In genomic region chr4:46039899-46040298, GRCm38 (mm10) we compare ENCODE assay signal across 8 mouse cellular contexts. TPM values are rescaled to one million over a fixed set of nuclear protein-coding genes. Genes with fewer than 3 reads are reported as not detected.
DNase-seq lines count a peak whose midpoint lies in the region; ATAC-seq and TF ChIP-seq lines count a peak whose summit lies in the region.

No protein-coding gene starts in this region.

- H3K4me3 ChIP-seq in layer of hippocampus, adult 2 months: peak overlapping the region; percentile 83
- peak overlapping the region; percentile 55 for H3K4me3 ChIP-seq in limb, embryonic 11.5 days (ENCODE audit: low read depth, low read length)
- H3K4me3 ChIP-seq in olfactory bulb, adult 2 months (ENCODE audit: insufficient read depth, low read depth, low read length): peak overlapping the region; percentile 80

- no peak overlapping the region for H3K9ac ChIP-seq in limb, embryonic 11.5 days (ENCODE audit: low read length)

- peaks cover 35% of the 10 kb centered on the region for H3K27me3 ChIP-seq in limb, embryonic 11.5 days (ENCODE audit: control insufficient read depth, insufficient read depth, low read length)

- intact Hi-C loops in left cerebral cortex, postnatal 4 days (cut with DNase I): loop anchor here (10.0 kb wide), 1 partner anchor 85 kb away; no protein-coding TSS in a partner anchor

- peak; percentile 50 for ATAC-seq in erythroblast, adult 5-6 weeks (replicated peaks; ENCODE audit: low FRiP score, poor library complexity, severe bottlenecking)
- ATAC-seq in limb, embryonic 11.5 days (ENCODE audit: insufficient number of reproducible peaks, low FRiP score, low TSS enrichment, low read depth): no peak

- H3K4me1 ChIP-seq in limb, embryonic 11.5 days (ENCODE audit: control insufficient read depth, insufficient read depth, low read length): peaks cover 10% of the 10 kb centered on the region; the same call in 1 of the 2 replicates
- H3K4me1 ChIP-seq in olfactory bulb, adult 2 months (ENCODE audit: control insufficient read depth, insufficient read depth, low read length): peaks cover 33% of the 10 kb centered on the region

- peak overlapping the region; percentile 95; the same call in 1 of the 2 replicates for H3K4me2 ChIP-seq in limb, embryonic 11.5 days (ENCODE audit: low read depth, severe bottlenecking)

- DNase-seq in layer of hippocampus, adult 2 months (ENCODE audit: low spot score in 2 of 2): no peak
- no peak for DNase-seq in layer of hippocampus, postnatal 14 days (ENCODE audit: low spot score in 2 of 2)
- no peak for DNase-seq in limb, embryonic 11.5 days (ENCODE audit: low spot score)
- DNase-seq in left cerebral cortex, postnatal 4 days: no peak
- DNase-seq in thymus, postnatal 0 days (ENCODE audit: low spot score): no peak
- no peak for DNase-seq in adrenal gland, postnatal 25 days

- H3K27ac ChIP-seq in layer of hippocampus, adult 2 months: peak overlapping the region; percentile 94
- no peak overlapping the region for H3K27ac ChIP-seq in limb, embryonic 11.5 days (replicated peaks; ENCODE audit: low read depth, low read length)
- peak overlapping the region; percentile 97 for H3K27ac ChIP-seq in olfactory bulb, adult 2 months (ENCODE audit: insufficient read depth, low read depth, low read length)

- 17% methylated on average over 6 of the region's 6 CpGs for WGBS in limb, embryonic 11.5 days
- WGBS in olfactory bulb, adult 2 months: 17% methylated on average over 6 of the region's 6 CpGs

- no peaks in the 10 kb centered on the region for H3K9me3 ChIP-seq in limb, embryonic 11.5 days (ENCODE audit: control insufficient read depth, low read length)

- no peak for TF ChIP-seq POLR2A in olfactory bulb, adult 2 months (IDR thresholded peaks at IDR 0.05; ENCODE audit: insufficient read depth, low read depth, low read length)

- no peak for TF ChIP-seq CTCF in layer of hippocampus, adult 2 months (conservative IDR thresholded peaks at IDR 0.05)
- TF ChIP-seq CTCF in olfactory bulb, adult 2 months (IDR thresholded peaks at IDR 0.05; ENCODE audit: insufficient read depth, low read depth, low read length): no peak

- H3K36me3 ChIP-seq in limb, embryonic 11.5 days (ENCODE audit: control insufficient read depth, insufficient read depth, low read length): no peaks in the 10 kb centered on the region

RNA-seq across cellular contexts. Expression of gene Tmod1, which starts 1.2 kb away (rescaled TPM):
- total RNA-seq in layer of hippocampus, adult 2 months (2021): 10 to 100 TPM; 21.5 to 25.9 TPM
- 10 to 100 TPM; 11.9 to 13.5 TPM for total RNA-seq in layer of hippocampus, postnatal 14 days (2021)
- total RNA-seq in erythroblast, adult 5-6 weeks (2015; ENCODE audit: low replicate concordance): 129 and 139 TPM in 2 replicates
- 146 and 185 TPM in 2 replicates for total RNA-seq in erythroblast, adult 5-6 weeks (2017; ENCODE audit: low replicate concordance)
- polyA plus RNA-seq in limb, embryonic 11.5 days (2014; fragmentation: Nextera tagmentation; extraction: Ambion mirVana): 2.1 and 3.5 TPM in 2 replicates
- not detected in 2 replicates for polyA plus RNA-seq in olfactory bulb, adult 2 months (2012; ENCODE audit: insufficient read depth, insufficient read length, low replicate concordance, missing spikeins)
- 1 to 10 TPM; 2.4 to 3.4 TPM for total RNA-seq in left cerebral cortex, postnatal 4 days (2021)
- 0.98 and 1.8 TPM in 2 replicates for polyA plus RNA-seq in thymus, postnatal 0 days (2015; fragmentation: Nextera tagmentation; extraction: Ambion mirVana)
- 2.1 and 5.2 TPM in 2 replicates for total RNA-seq in adrenal gland, postnatal 25 days (2021)

Comparison
In these comparisons a context has a peak if more than half of its experiments do, and no peak if none do; other contexts are left out.
1. RNA of gene Tmod1, which starts 1.2 kb away (total RNA-seq): 129 to 185 TPM in erythroblast, adult 5-6 weeks; 21.5 to 25.9 TPM in layer of hippocampus, adult 2 months, 11.9 to 13.5 TPM in layer of hippocampus, postnatal 14 days, 2.4 to 3.4 TPM in left cerebral cortex, postnatal 4 days and 2.1 to 5.2 TPM in adrenal gland, postnatal 25 days; every median in the first group is over 4 times any median in the second.
2. Peak in every context shown above with its lines, with median percentiles within 50 percentile points of each other: H3K4me3 ChIP-seq.